Mouse (Mus musculus): ENCODE results near the gene Fam136a. TPM values are rescaled to one million over a fixed set of nuclear protein-coding genes. Genes with fewer than 3 reads are reported as not detected.

Fam136a gene
- total and polyA plus RNA-seq, 3 experiments: 152 to 339 (median 160) TPM

GRCm38 (mm10) chr6:86402681-86403607 is 37.5 kb downstream of the Fam136a start:
- Histone ChIP-seq H3K9me3 (replicated peaks; ENCODE audit: low read length) (no peaks in the 10 kb centered on the region), H3K36me3 (replicated peaks in 1 of 2; ENCODE audit: control insufficient read depth in 1 of 2, insufficient read depth in 1 of 2, low read length in 1 of 2) (peaks cover 0 to 10% of the 10 kb centered on the region in 2 experiments), H3K4me3 (replicated peaks in 1 of 3; ENCODE audit: low read depth in 2 of 3, low read length in 2 of 3, poor library complexity in 1 of 3) (peak overlapping the region; percentile 54 to 96 (median 94)), H3K4me1 (ENCODE audit: control insufficient read depth in 1 of 2, insufficient read depth in 2 of 2) (peaks cover 2 to 24% of the 10 kb centered on the region in 2 experiments; a peak in 3 of 4 replicates), H3K79me2 (replicated peaks; ENCODE audit: control insufficient read depth, extremely low read depth, insufficient read depth, poor library complexity, severe bottlenecking) (peaks cover 27% of the 10 kb centered on the region), H3K27me3 (replicated peaks) (peaks cover 8% of the 10 kb centered on the region), H3K9ac (ENCODE audit: insufficient read depth, low read depth) (peak overlapping the region; percentile 76), H3K27ac (ENCODE audit: insufficient read depth, low read depth) (no peak overlapping the region), H3K4me2 (ENCODE audit: insufficient read depth, low read depth, poor library complexity, severe bottlenecking) (peak overlapping the region; percentile 84)
- in situ Hi-C loops (cut with MboI; ENCODE audit: low pct_ligation_motif_present, low pct_unique_long_range_greater_than_20kb, low sequenced_read_pairs) (loop anchor here (5.0 kb wide), 1 partner anchor 36 kb away; the partner anchor contains the start of gene Fam136a), dilution Hi-C loops (cut with MboI; ENCODE audit: extremely low pct_ligation_motif_present, extremely low pct_unique_long_range_greater_than_20kb, low sequenced_read_pairs) (no loop called here)
- DNase-seq (ENCODE audit: extremely low read depth): no peak
- peak; percentile 96 for TF ChIP-seq CHD2 (IDR thresholded peaks at IDR 0.05; ENCODE audit: low read length)
- no peak for TF ChIP-seq SMC3 (IDR thresholded peaks at IDR 0.05; ENCODE audit: low read depth, low read length)
- TF ChIP-seq KAT2A (IDR thresholded peaks at IDR 0.05; ENCODE audit: insufficient replicate concordance, low read length): no peak
- TF ChIP-seq SIN3A (IDR thresholded peaks at IDR 0.05; ENCODE audit: low read length): no peak
- no peak for TF ChIP-seq USF1 (IDR thresholded peaks at IDR 0.05; ENCODE audit: low read depth, low read length)
- no peak for TF ChIP-seq ETS1 (conservative IDR thresholded peaks at IDR 0.05; ENCODE audit: low read depth, low read length)
- 0 out of 2 replicates have a peak, but pooled peaks have one; percentile 12 for TF ChIP-seq ZNF384 (IDR thresholded peaks at IDR 0.05; ENCODE audit: low read depth, low read length)
- TF ChIP-seq MEF2A (IDR thresholded peaks at IDR 0.05; ENCODE audit: borderline replicate concordance, low read depth, low read length): no peak

GRCm38 (mm10) chr6:86403728-86404099 is 38.3 kb downstream of the Fam136a start:
- Histone ChIP-seq H3K4me1 (ENCODE audit: control insufficient read depth in 1 of 2, insufficient read depth in 2 of 2) (peaks cover 0 to 21% of the 10 kb centered on the region in 2 experiments; a peak in 2 of 4 replicates), H3K9ac (ENCODE audit: insufficient read depth, low read depth) (peak overlapping the region; percentile 76; the same call in 1 of the 2 replicates), H3K79me2 (replicated peaks; ENCODE audit: control insufficient read depth, extremely low read depth, insufficient read depth, poor library complexity, severe bottlenecking) (peaks cover 30% of the 10 kb centered on the region), H3K36me3 (replicated peaks in 1 of 2; ENCODE audit: control insufficient read depth in 1 of 2, insufficient read depth in 1 of 2, low read length in 1 of 2) (peaks cover 0 to 13% of the 10 kb centered on the region in 2 experiments), H3K27ac (ENCODE audit: insufficient read depth, low read depth) (no peak overlapping the region), H3K9me3 (replicated peaks; ENCODE audit: low read length) (no peaks in the 10 kb centered on the region), H3K27me3 (replicated peaks) (peaks cover 8% of the 10 kb centered on the region), H3K4me3 (replicated peaks in 1 of 3; ENCODE audit: low read depth in 2 of 3, low read length in 2 of 3, poor library complexity in 1 of 3) (peak overlapping the region; percentile 54 to 96 (median 94)), H3K4me2 (ENCODE audit: insufficient read depth, low read depth, poor library complexity, severe bottlenecking) (no peak overlapping the region; the same call in 1 of the 2 replicates)
- DNase-seq (ENCODE audit: extremely low read depth): peak; percentile 87
- in situ Hi-C loops (cut with MboI; ENCODE audit: low pct_ligation_motif_present, low pct_unique_long_range_greater_than_20kb, low sequenced_read_pairs): loop anchor here (5.0 kb wide), 1 partner anchor 36 kb away; the partner anchor contains the start of gene Fam136a
- dilution Hi-C loops (cut with MboI; ENCODE audit: extremely low pct_ligation_motif_present, extremely low pct_unique_long_range_greater_than_20kb, low sequenced_read_pairs): no loop called here
- TF ChIP-seq MYC (IDR thresholded peaks at IDR 0.05; ENCODE audit: low read depth, low read length): no peak; the same call in 1 of the 2 replicates
- no peak for TF ChIP-seq POLR2A (IDR thresholded peaks at IDR 0.05; ENCODE audit: low read depth, low read length)
- TF ChIP-seq BHLHE40 (IDR thresholded peaks at IDR 0.05; ENCODE audit: low read depth, low read length): no peak
- no peak for TF ChIP-seq MAX (IDR thresholded peaks at IDR 0.05; ENCODE audit: low read length)
- TF ChIP-seq RCOR1 (conservative IDR thresholded peaks at IDR 0.05; ENCODE audit: low read depth, low read length): no peak
- no peak; the same call in 1 of the 2 replicates for TF ChIP-seq MXI1 (IDR thresholded peaks at IDR 0.05; ENCODE audit: low read depth, low read length)
- no peak for TF ChIP-seq GABPA (IDR thresholded peaks at IDR 0.05; ENCODE audit: insufficient replicate concordance, low read depth, low read length)
- TF ChIP-seq EP300 (IDR thresholded peaks at IDR 0.05; ENCODE audit: low read length): no peak
- no peak for TF ChIP-seq NRF1 (IDR thresholded peaks at IDR 0.05; ENCODE audit: low read depth, low read length)
- no peak for TF ChIP-seq SMC3 (IDR thresholded peaks at IDR 0.05; ENCODE audit: low read depth, low read length)
- peak; percentile 97 for TF ChIP-seq ELF1 (IDR thresholded peaks at IDR 0.05; ENCODE audit: low read depth, low read length)
- TF ChIP-seq RAD21 (IDR thresholded peaks at IDR 0.05; ENCODE audit: low read depth, low read length): no peak
- TF ChIP-seq JUN (IDR thresholded peaks at IDR 0.05; ENCODE audit: insufficient read depth, low read depth, low read length): no peak
- no peak for TF ChIP-seq CHD1 (IDR thresholded peaks at IDR 0.05; ENCODE audit: low read depth, low read length)
- no peak for TF ChIP-seq USF2 (conservative IDR thresholded peaks at IDR 0.05; ENCODE audit: low read depth, low read length)
- no peak for TF ChIP-seq SIN3A (IDR thresholded peaks at IDR 0.05; ENCODE audit: low read length)
- no peak for TF ChIP-seq HCFC1 (IDR thresholded peaks at IDR 0.05; ENCODE audit: low read depth, low read length)
- no peak for TF ChIP-seq MAZ (IDR thresholded peaks at IDR 0.05; ENCODE audit: low read depth, low read length)
- no peak for TF ChIP-seq CHD2 (IDR thresholded peaks at IDR 0.05; ENCODE audit: low read length)
- TF ChIP-seq TCF12 (IDR thresholded peaks at IDR 0.05; ENCODE audit: low read depth, low read length): no peak
- no peak for TF ChIP-seq JUND (conservative IDR thresholded peaks at IDR 0.05; ENCODE audit: low read depth, low read length)
- no peak for TF ChIP-seq ZMIZ1 (IDR thresholded peaks at IDR 0.05; ENCODE audit: low read depth, low read length)
- TF ChIP-seq CTCF (conservative IDR thresholded peaks at IDR 0.05 in 1 of 2, IDR thresholded peaks at IDR 0.05 in 1 of 2; ENCODE audit: low read depth in 2 of 2, low read length in 2 of 2): no peak
- no peak for TF ChIP-seq ETS1 (conservative IDR thresholded peaks at IDR 0.05; ENCODE audit: low read depth, low read length)
- TF ChIP-seq KAT2A (IDR thresholded peaks at IDR 0.05; ENCODE audit: insufficient replicate concordance, low read length): 0 out of 2 replicates have a peak, but pooled peaks have one; percentile 76
- TF ChIP-seq UBTF (IDR thresholded peaks at IDR 0.05; ENCODE audit: low read depth, low read length): no peak

Data from CH12.LX (cell line).